Mouse (Mus musculus) cerebellum, postnatal 25 days (tissue): Measurements from ENCODE around the gene Pcdh9.

ENCODE experiments used
- DNase-seq, 2 experiments: peaks; one replicate each; pipeline ENCODE4 v3.0.0; 2021; ENCODE audit warnings: mixed read lengths in 2 of 2

The Pcdh9 gene

DNA sequence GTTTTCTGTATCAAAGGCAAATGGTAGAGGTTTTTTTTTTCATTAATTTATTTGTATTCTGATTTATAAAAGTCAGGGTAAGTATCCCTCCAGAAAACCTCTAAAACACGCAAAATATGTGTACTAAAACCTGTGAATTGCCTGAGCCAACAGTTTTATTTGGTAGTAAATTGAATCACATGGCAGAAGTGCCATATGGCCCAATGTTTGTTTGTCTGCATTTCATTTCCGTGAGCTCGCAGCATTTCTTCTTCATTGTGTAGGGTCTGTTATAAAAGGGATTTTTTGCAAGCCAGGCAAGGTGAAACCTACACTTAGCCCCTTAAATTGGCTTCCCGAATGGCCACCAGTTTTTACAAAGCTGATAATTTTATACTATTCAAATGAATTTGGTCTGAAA lies 104.2 kb downstream of the Pcdh9 start:
- DNase-seq, result peak; percentile 26 to 54

DNA sequence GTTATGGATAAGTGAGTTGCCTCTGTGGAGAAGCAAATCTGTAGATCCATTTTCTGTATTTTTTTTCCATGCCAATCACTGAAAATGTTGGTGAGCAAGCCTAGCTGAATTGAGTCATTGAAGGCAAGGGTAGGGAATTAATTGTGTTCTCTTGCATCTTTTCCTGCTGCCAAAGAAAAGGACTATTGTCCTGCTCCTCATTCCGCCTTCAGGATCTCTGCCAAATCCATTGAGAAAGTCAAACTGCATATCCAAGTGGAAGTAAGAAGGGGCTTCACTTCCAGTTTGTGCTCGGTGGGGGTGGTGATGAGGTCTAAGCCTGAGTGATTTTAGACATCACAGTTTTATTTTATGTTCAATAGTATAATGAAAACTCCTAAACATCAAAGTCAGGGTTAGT lies 105.4 kb downstream of the Pcdh9 start:
- peak; percentile 8 to 21 for DNase-seq

DNA sequence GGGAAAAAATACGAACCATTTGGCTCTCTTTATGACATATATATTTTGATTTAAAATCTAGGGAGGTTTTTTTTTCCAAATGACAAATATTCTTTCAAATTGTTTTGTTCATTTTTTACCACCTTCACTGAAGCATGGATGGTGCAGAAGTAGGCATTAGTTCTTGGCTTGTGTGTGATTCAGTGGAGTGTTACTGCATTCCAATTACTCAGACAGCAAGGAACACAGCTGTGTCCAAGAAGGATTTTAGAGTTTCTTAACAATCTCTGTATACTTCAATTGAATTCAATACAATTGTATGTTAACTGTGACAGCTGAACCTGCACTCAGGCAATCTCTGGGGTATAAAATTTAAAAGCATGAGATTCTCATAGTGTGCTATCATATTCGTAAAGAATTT lies 127.6 kb downstream of the Pcdh9 start:
- no peak for DNase-seq

DNA sequence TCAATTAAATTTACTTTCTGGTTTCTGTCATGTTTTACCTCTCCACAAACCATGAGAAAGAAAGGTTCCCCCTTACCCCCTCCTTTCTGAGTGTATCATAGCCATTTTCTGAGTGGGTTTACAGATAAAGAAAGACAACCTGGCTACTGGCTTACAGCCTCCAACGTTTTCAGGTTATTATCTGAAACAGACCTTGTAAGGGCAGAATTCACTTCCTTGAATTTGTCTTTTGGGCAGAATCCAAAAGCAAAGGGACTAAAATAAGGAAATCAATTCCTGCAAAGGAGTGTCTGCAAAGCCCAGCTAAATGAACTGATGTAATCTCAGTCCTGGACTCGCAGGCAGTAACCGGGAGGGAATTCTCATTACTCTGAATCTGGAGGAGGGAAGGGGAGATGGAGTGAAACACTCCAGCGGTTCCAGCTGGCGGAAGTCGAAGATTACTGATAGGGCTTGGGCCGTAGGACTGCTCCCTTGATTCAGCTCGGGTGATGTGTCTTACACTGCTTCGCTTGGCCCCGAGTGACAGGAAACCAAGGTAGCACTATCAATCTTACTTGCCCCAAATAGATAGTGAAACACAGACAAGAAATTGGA lies 156.3 kb downstream of the Pcdh9 start:
- no peak for DNase-seq

DNA sequence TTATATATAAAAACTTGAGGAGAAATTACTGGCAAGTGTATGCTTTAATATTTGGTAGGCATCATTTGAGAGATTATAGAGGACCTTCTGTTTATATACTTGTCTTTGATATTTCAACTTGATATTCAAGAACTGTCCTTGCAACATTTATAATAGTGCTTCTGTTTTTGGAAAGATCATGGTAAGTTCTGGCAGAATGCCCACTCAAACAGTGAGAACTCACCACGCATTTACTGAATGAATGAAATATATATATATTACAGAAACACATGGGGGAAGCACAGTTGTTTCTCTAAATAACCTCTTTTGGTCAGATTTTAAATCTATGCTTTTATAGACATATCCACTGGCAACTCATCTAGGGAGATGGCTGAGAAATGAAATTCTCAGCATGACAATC lies 164.7 kb downstream of the Pcdh9 start:
- peak in 1 of 2 experiments; percentile 23 for DNase-seq

DNA sequence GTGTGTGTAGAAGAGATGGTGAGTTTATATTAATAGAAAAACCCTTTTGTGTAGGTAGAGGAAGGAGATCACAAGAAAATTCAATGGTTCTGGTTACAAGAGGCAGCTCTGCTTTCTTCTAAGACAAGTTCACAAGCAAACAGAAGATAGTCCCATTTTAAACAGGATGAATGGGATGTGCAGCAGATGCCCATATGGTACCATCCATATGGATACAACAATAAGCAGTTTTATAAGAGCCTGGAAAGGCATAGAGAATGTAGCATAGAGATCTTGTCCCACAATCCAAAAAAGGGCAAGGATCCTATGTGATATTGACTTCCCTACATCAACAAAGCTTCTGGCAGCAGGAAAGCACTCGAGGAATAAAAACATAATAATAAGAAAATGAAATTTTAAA lies 171.3 kb downstream of the Pcdh9 start:
- no peak for DNase-seq

DNA sequence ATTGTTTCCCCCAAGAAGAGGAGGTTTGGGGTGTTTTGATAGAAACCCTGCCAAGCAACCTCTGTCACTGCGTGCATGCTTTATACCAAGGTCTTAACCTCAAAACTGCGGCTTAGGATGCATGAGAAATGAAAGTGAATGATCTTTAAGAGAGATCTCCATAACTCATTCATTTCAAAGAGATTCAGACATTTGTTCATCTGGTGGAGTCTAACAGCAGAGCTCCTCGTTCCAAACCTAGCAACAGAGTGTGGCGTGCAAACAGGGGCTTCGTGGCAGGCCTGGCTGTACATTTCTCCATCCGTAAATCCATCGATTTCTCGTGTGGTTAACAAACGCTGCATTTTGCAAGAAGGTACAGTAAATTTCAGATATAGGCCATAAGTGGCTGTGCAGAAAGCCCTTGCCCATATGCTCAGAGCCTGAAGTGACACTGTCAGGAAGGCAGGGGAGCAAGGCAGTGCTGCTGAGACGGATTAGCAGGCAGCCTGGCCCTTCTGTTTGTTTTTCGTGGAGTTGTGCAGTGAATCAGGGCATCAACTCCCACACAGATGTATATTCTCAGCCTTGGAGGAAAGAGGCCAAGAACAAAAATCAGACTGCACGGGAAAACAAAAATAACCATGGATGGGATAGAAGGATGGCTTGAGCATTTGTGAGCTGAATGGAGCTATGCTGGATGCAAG lies 177.1 kb downstream of the Pcdh9 start:
- peak; percentile 76 to 78 for DNase-seq

DNA sequence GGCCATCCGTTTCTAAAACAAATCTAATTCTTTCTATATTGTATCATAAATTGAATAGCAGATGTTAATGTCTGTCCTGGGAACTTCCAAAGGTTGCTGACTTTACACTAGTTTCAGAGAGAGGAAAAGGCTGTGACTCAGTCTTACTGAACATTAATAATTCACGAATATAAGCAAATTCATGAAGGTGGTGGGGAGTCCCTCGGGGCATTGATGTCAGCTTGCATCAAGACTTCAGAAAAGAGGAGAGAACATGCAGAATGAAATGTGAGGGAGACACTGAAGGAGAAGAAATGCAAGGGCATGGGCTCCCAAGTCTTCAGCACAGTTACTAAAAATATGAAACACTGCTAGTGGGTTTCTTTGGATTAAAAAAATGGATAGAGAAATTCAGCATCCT lies 181.8 kb downstream of the Pcdh9 start:
- DNase-seq, result no peak

DNA sequence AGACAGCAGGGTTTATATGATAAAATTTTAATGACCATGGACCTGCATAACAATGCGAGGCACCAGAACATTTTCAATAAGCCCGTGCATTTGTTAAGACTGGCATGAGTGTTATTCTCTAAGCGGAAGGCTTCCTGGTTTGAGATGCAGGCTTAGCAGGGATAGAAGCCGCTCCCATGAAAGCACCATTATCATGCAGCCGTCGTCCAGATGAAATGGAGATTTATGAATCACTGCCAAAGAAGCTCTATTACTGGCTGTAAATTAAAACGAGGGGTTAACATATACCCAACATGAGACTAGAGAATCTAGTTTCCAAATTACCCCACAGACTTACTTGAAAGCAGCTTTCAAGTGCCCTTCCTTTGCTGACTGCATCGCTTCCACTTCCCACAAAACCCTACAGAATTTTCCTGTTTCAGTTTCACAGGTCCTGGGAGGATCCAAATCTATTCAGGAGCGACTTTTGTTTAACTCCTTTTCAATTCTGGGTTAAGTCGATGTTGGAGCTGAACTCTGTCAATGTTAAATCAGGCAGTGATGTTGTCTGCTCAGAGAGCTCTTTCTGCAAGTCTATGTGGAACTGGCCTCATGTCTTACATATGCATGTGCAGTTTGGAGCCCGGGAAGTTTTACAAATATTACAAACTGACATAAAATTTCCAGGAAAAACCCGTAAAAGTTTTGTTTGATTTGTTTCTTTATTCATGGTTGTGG lies 188.9 kb downstream of the Pcdh9 start:
- DNase-seq, result peak in 1 of 2 experiments; percentile 21

DNA sequence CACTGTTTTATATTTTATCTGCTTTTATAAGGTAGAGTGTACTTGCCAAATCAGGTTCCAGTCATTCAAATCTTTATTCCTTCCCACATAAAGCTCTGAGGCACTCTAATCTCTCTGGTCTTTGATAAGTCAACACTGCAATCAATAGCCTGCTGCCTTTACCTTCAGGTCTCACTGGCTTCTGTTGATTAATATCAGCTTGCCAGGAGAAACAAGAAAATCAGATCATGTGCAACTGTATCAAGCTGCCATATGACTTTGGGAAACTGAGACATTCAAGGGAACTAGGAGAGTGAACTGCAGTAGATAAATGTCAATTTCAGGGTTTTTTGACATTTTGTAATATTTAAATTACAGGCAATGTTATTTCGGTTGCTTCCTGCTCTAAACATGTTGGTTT lies 189.6 kb downstream of the Pcdh9 start:
- no peak for DNase-seq

DNA sequence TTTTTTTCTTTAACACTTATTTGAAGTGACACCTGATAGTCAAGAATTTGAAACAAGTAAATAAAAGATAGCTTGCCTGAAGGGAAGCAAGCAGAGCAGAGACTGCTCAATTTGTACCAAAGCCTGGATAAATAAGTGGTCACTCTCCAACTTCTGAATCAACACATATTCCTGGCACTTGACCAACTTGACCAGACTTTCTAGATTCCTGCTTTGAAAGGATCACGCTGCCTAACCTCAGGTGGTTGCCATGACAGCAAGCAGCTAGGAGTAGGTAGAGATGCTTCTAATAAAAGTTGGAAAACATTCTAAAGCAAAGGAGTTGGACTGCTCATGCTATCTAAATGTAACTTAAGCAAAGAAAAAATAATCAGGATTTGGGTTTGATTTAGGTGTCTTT lies 205.8 kb downstream of the Pcdh9 start:
- DNase-seq, result peak in 1 of 2 experiments; percentile 51

DNA sequence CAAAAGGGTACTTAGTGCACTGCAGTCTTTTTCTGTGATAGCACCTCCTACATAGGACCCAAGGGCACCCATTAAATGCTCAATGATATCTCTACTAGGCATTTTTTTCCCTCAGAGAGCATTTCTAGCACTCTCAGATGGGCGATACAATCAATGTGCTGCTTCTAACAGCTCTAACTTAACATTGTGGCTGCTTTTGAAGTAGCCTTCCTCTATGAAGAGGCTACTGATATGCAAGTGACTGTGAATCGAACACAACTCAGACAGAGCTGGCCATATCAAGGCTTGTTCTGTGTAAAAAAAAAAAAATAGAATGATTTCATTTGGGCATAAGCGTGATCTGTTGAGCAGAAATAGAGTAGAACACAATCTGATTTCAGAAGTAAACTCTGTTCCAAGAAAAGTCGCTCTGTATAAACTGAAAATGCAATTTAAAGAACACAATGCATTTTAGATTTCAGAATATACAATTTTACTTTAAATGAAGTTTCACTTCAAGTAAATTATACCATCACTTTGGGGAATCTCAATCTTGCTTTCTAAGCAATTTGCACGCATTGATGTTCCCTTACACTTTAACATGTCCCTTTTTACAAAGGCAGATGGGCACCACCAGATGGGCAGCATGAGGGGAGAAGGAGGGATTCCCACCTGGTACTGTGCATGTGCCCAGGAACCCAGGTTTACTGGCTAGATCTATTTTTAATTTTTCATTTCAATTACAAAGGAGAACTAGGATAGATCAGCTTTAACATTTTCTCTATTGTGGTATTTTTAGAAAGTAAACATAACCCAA lies 215.0 kb downstream of the Pcdh9 start:
- peak; percentile 86 to 89 for DNase-seq

DNA sequence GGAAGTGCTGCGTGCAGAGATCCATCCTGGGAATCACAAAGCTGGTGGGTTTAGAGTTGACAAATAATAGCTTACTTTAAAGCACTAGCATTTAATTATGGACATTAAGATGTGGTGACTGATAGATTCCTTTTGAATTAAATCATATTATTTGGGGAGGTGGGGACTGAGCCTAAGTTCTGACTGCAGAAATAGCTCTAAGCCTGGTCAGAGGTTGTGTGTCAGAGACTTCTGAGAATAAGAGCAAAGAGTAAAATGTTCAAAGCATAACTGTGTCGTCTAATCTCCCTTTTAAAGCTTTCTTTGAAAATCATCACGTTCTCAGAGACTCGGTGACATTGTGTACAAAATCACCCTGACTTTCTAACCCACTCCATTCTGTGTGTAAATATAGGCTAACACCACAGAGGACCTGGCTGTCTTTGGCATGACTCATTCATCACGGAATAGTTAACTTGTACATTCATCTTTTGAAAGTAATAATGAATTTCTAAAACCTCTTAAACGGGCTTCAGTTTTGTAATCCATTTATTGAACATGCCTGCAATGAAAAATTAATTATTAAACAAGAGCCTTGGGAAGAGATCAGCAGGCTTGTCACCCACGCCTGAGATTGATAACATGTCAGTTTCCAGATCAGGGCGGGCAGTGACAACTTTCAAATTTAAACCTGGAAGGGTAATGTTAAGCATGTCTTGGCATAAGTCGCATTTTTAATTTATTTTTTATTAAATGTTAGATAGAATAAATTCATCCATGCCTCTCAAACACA lies 236.3 kb downstream of the Pcdh9 start:
- no peak for DNase-seq

DNA sequence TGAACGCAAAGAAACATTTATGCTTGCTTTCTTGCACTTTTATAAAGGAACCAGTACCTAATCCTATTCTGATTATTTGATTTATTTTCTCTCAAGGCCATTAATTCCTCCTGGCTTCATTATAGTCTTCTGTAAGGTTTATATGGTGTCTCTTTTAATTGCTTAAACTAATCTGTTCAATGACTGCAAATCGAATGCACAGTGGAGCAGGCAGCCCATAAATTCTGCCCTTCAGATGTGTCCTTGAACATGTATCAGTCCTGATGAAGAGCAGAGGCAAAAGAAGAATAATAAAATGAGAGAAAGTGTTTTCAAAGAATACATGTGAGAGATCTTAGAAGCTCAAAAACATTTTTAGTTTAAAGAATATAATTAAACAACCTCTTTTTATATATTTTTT lies 263.2 kb downstream of the Pcdh9 start:
- no peak for DNase-seq

DNA sequence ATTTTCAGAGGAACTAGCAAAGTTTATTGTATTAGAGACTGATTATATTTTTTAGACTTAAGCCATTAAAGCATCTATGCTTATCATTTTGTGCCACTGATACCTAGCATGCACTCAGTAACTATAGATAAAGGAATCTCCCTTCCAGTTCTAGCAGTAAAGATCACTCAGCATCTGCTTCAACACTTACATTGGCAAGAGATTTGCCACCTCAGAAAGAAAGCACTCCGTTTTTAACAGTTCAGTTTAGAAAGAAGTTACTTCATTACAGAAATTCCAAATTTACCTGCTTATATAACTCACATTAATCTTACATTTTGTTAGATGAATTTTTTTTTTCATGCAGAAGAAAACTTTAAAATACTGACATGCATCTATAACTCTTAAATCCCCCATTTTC lies 266.3 kb downstream of the Pcdh9 start:
- no peak for DNase-seq

DNA sequence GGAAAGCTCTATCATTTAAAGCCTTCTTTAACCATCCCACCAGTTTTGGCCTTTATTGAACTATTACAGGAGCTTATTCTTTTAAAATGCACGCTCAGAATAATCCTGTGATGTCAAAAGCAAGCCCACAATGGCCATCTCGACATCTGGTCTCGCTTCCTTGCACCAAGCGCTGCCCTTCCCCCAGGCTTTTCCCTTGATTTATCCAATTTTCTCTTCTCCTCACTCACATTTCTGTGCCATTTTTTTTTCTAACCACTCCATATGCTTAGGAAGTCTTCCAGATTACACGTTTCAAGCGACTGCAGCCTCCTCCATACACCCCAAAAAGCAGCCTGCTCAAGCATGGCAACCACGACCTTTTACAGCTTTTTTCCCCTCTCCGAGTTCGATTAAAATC lies 269.3 kb downstream of the Pcdh9 start:
- peak; percentile 66 to 79 for DNase-seq

DNA sequence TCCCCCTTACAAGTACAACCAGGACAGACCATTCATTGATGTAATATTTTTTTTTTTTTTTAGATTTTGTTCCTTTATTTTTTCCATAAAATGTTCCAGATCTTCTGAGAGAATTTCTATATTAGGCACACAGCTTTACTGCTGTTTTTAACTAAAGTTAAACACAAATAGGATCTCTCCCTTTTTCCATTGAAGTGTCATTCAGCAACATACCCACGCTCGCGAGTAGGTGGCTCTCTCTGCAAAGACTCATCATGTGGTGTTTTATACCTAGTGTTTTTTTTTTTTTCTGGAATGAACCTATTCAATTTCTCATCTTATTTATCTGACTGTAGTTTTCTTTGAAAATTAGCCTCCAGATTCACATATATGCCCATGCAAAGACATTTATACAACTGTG lies 282.9 kb downstream of the Pcdh9 start:
- no peak for DNase-seq

DNA sequence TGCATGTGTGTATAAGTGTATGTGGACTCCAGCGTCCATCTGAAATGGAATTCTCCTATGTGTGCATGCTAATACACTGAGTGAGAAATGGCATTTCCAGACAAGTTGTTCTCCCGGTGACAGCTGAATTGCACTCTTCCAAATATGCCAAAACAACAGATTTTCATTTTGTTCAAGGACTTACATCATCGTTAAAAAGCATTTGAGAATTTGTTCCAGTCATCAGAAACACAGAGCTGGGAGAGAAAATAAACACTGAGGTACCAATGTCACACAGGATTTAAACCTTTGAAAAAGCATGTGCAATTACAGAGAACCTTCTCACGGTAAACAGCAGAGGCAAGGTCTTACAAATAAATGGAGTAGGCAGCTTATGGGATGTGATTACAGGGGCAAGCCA lies 290.5 kb downstream of the Pcdh9 start:
- DNase-seq, result no peak

DNA sequence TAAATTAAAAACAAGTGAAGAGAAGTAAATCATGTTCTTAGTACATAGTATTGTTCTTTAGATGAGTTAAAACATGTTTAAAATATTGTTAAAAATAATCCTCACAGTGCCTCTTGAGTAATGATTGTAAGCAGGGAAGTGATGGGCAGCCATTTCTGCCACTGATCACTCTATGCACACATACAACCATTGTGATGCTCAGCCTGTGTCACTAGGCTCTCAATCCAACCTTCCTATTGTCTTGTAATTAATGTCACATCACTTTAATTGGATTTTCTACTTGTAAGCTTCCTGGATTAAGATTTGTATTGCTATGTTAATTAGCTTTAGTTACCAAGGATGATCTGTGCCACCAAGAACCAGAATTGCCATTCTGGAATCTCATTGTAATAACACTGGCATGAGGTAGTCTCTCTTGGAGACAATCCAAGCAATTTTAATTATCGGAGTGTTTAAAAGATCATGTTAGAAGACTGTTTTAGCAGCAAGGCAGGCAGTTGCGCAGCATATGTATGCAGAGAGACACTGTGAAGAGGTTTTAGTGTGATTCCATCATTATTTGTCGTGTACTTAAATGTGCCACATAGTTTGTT lies 305.0 kb downstream of the Pcdh9 start:
- DNase-seq, result no peak

DNA sequence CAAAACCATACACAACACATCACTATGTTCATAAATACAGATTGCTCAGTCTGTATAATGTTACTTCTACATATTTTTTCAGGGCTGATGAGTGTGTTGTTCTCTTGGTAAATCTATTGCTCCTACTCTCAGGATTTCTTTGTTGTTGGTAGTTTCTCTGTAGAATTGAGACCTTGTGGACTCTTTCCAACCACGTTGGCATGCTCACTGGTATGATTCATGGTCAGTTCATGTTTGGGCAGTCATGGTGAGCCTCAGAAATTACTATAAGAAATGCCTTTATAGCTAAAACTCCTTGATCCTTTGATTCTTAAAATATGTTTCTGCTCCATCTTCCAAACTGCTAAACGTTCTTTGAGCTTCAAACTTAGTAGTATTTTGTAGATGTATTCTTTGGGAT lies 326.1 kb downstream of the Pcdh9 start:
- DNase-seq, result peak; percentile 40 to 70

DNA sequence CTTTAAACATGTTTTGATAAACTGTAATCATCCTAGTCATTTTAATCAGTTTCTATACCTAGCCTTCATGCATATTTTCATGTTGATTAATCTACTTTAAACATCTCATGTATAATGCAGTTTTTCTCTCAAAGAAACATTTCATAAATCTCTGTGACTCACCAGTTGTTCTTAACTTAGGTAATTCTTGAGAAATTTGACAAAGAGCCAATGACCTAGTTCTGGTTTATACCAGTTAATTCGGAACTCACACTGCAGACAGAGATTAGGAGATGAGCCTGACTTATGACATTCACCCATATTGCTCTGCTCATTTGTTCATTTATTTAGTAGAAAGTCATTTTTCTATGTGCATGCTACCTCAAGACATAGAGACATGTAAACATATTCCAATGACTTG lies 328.9 kb downstream of the Pcdh9 start:
- DNase-seq, result no peak

DNA sequence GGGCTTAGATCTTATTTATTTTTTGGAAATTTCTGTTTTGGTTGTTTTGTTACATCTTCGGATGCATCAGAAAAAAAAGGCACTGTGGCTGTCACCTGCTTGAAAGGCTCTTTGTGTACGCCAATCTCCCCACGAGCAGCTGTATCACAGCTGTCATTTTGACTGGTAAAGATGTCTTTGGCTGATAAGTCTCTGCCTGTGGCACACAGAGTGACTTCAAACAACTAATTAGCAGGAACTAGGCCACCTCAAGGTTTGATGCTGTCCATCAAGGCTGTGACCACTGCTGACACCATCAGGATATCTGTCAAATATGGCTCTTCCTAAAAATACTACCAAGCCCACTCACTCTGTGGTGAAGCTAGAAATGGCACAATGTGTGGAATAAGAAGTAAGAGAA lies 336.7 kb downstream of the Pcdh9 start:
- DNase-seq, result no peak
